Mouse (Mus musculus) kidney, postnatal 0 days (tissue): Measurements from ENCODE around the gene Gatc. TPM values are rescaled to one million over a fixed set of nuclear protein-coding genes. Genes with fewer than 3 reads are reported as not detected.
"Not testable (repeated sequence)": the region's sequence is repeated elsewhere in the genome, so short reads cannot be mapped to it uniquely, and the experiment has no call there.

ENCODE experiments used
- ATAC-seq: fragments of 200-750 bp; cut with Nextera tagmentation; replicated peaks from 2 replicates; pipeline ENCODE4 v1.8.0; 2017; ENCODE audit warnings: low read depth, moderate number of reproducible peaks, moderate TSS enrichment, moderate library complexity; ENCODE audit not compliant: low FRiP score
- DNase-seq: peaks from one replicate; pipeline ENCODE4 v3.0.0-alpha.2; 2016; ENCODE audit warnings: low spot score
- H3K27ac ChIP-seq: fragments of 300-500 bp; sonication (generic); 2 replicates; pipeline ENCODE4 v1.5.1; 2014; ENCODE audit warnings: mild to moderate bottlenecking
- H3K27me3 ChIP-seq: fragments of 300-500 bp; sonication (generic); 2 replicates; pipeline ENCODE4 v1.6.1; 2014; ENCODE audit warnings: low read length, mixed read lengths; ENCODE audit not compliant: insufficient read depth
- H3K36me3 ChIP-seq: fragments of 300-500 bp; sonication (generic); 2 replicates; pipeline ENCODE4 v1.6.1; 2014; ENCODE audit warnings: low read length, mixed read lengths; ENCODE audit not compliant: insufficient read depth
- H3K4me1 ChIP-seq: fragments of 300-500 bp; sonication (generic); replicated peaks from 2 replicates; pipeline ENCODE4 v1.6.1; 2014; ENCODE audit warnings: antibody characterized with exemption, low read length, mixed read lengths; ENCODE audit not compliant: insufficient read depth
- H3K4me2 ChIP-seq: fragments of 300-500 bp; sonication (generic); 2 replicates; pipeline ENCODE4 v1.6.1; 2014; ENCODE audit warnings: mild to moderate bottlenecking, low read length, moderate library complexity, mixed read lengths
- H3K4me3 ChIP-seq: fragments of 300-500 bp; sonication (generic); replicated peaks from 2 replicates; pipeline ENCODE4 v1.5.1; 2014; ENCODE audit warnings: low read depth, low read length
- H3K9ac ChIP-seq: fragments of 300-500 bp; sonication (generic); 2 replicates; pipeline ENCODE4 v1.6.1; 2014; ENCODE audit warnings: low read depth, low read length
- H3K9me3 ChIP-seq: fragments of 300-500 bp; sonication (generic); replicated peaks from 2 replicates; pipeline ENCODE4 v1.6.1; 2016; ENCODE audit warnings: low read length, inconsistent platforms, mixed read lengths
- CTCF ChIP-seq: IDR thresholded peaks from 2 replicates; pipeline ENCODE4 v1.5.1; 2016; ENCODE audit warnings: antibody characterized with exemption, low read depth, mild to moderate bottlenecking, moderate library complexity
- WGBS: fragments of 180-500 bp; shearing (Covaris S2); extraction: QIAGEN DNeasy Blood & Tissue Kit; methylation state at CpG from one replicate; pipeline ENCODE4 v1.1.7; 2014; 5-methylcytosine and 5-hydroxymethylcytosine counted together
- polyA plus RNA-seq: library from polyadenylated mRNA; unstranded; fragments of >200 nt; fragmentation: Nextera tagmentation; extraction: Ambion mirVana; gene quantifications from 2 replicates; pipeline ENCODE4 v1.2.1, GENCODE M21; 2015

The Gatc gene
- polyA plus RNA-seq, 1 experiment from 2014 or later = 20.8 TPM

GRCm38 (mm10) chr5:115312816-115313667, 27.9 kb downstream of the Gatc start:
- no peak overlapping the region for H3K4me2 ChIP-seq
- peaks cover 11% of the 10 kb centered on the region; the same call in 1 of the 2 replicates for H3K4me1 ChIP-seq
- no peak for TF ChIP-seq CTCF
- no peak overlapping the region for H3K27ac ChIP-seq
- ATAC-seq (no peak), DNase-seq (no peak)
- no peak overlapping the region for H3K4me3 ChIP-seq
- H3K36me3 ChIP-seq = no peaks in the 10 kb centered on the region
- no peaks in the 10 kb centered on the region for H3K27me3 ChIP-seq
- 49% methylated on average over 10 of the region's 10 CpGs for WGBS
- no peak overlapping the region for H3K9ac ChIP-seq
- no peaks in the 10 kb centered on the region for H3K9me3 ChIP-seq

- Histone ChIP-seq H3K4me2 (no peak overlapping the region), H3K4me1 (peaks cover 4% of the 10 kb centered on the region; the same call in 1 of the 2 replicates), H3K9ac (no peak overlapping the region), H3K27me3 (no peaks in the 10 kb centered on the region), H3K36me3 (no peaks in the 10 kb centered on the region), H3K4me3 (no peak overlapping the region), H3K27ac (no peak overlapping the region), H3K9me3 (no peaks in the 10 kb centered on the region)
- DNase-seq = no peak
- no peak for TF ChIP-seq CTCF
- 88% methylated on average over 4 of the region's 4 CpGs for WGBS
- ATAC-seq = no peak
These were observed 28.6 kb downstream of the Gatc start for GRCm38 (mm10) chr5:115312354-115312753.

DNA sequence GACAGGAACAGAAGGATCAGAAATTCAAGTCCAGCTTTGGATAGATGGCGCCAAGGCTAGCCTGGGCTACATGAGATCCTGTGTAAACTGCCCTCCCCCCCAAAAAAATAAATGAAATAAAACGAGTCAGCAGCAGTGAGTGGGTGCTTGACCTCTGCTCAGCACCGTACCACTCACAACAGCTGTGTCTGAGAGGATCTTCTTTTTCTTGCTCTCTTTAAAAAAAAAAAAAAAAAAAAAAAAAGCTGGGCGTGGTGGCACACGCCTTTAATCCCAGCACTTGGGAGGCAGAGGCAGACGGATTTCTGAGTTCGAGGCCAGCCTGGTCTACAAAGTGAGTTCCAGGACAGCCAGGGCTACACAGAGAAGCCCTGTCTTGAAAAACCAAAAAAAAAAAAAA, 38.8 kb downstream of the Gatc start:
- not testable (repeated sequence) for DNase-seq, H3K36me3 ChIP-seq, H3K4me2 ChIP-seq, H3K9ac ChIP-seq, H3K27me3 ChIP-seq, H3K4me3 ChIP-seq, ATAC-seq, H3K27ac ChIP-seq, H3K9me3 ChIP-seq
- WGBS = 74% methylated on average over 3 of the region's 7 CpGs
- H3K4me1 ChIP-seq = peaks cover 13% of the 10 kb centered on the region; the same call in 1 of the 2 replicates

DNA sequence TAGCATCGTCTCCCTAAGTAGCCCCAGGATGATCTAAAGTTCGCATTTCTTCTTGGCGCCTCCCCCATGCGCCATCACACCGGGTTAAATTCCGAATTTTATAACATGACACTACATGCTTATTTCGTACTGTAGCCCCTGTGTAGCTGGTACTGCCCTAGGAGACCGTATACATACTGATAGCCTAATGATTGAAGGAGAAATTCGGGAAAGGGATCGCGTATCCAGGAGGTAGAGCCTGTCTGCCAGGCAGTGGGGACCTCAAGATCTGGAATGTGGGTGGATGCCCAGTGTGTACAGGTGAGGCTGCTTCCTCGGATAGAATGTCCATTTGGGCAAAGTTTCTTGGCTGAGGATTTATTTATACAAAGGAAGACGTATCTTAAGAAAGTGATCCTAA, 39.4 kb downstream of the Gatc start:
- peak overlapping the region; percentile 54 for H3K27ac ChIP-seq
- H3K9me3 ChIP-seq = no peaks in the 10 kb centered on the region
- peak overlapping the region; percentile 79 for H3K4me3 ChIP-seq
- H3K9ac ChIP-seq = peak overlapping the region; percentile 49
- ATAC-seq = no peak
- H3K4me2 ChIP-seq = peak overlapping the region; percentile 62
- WGBS = 16% methylated on average over 13 of the region's 13 CpGs
- no peaks in the 10 kb centered on the region for H3K27me3 ChIP-seq
- DNase-seq = no peak
- H3K4me1 ChIP-seq = peaks cover 13% of the 10 kb centered on the region; the same call in 1 of the 2 replicates
- TF ChIP-seq CTCF = no peak
- peaks cover 15% of the 10 kb centered on the region for H3K36me3 ChIP-seq

GRCm38 (mm10) chr5:115300792-115301614, 40.0 kb downstream of the Gatc start, which contains the start of gene Dynll1:
Gene Dynll1, minus strand, starts transcription at chr5:115300999.
- under 1% methylated on average over 59 of the region's 66 CpGs for WGBS
- TF ChIP-seq CTCF = peak; percentile 36
- peak within 1 kb of the TSS; percentile 79 for H3K4me3 ChIP-seq
- DNase-seq (peak; percentile 98), ATAC-seq (peak; percentile 98)
- no peaks in the 10 kb centered on the region for H3K9me3 ChIP-seq
- peaks cover 21% of the 10 kb centered on the region for H3K36me3 ChIP-seq
- peak within 1 kb of the TSS; percentile 70 for H3K4me2 ChIP-seq
- H3K27me3 ChIP-seq = no peaks in the 10 kb centered on the region
- peak within 1 kb of the TSS; percentile 95 for H3K27ac ChIP-seq
- peak within 1 kb of the TSS; percentile 84 for H3K9ac ChIP-seq
- H3K4me1 ChIP-seq = peaks cover 13% of the 10 kb centered on the region; the same call in 1 of the 2 replicates
